Mouse (Mus musculus) ES-Bruce4 (cell line): Measurements from ENCODE around the gene Ttll5.

ENCODE experiments used
- CTCF ChIP-seq: IDR thresholded peaks from one replicate; pipeline ENCODE4 v1.8.1; 2011; ENCODE audit warnings: low read depth, low read length
- EP300 ChIP-seq: IDR thresholded peaks from 2 replicates; pipeline ENCODE4 v1.6.1; 2011; ENCODE audit warnings: low read depth, low read length; ENCODE audit not compliant: insufficient read depth
- POLR2A ChIP-seq: IDR thresholded peaks from one replicate; pipeline ENCODE4 v1.8.1; 2011; ENCODE audit warnings: low read length; ENCODE audit not compliant: insufficient read depth

GRCm38 (mm10) chr12:85943456-85943855 is 119.0 kb downstream of the Ttll5 start:
- TF ChIP-seq CTCF (no peak), POLR2A (no peak), EP300 (no peak)
